Mouse (Mus musculus) MN1 (cell line): Measurements from ENCODE around the gene Ldha.
"Not testable (repeated sequence)": the region's sequence is repeated elsewhere in the genome, so short reads cannot be mapped to it uniquely, and the experiment has no call there.

ENCODE experiments used
- DNase-seq: peaks from one replicate; pipeline ENCODE4 v3.0.0-alpha.2; 2016; ENCODE audit warnings: low spot score

The Ldha gene

DNA sequence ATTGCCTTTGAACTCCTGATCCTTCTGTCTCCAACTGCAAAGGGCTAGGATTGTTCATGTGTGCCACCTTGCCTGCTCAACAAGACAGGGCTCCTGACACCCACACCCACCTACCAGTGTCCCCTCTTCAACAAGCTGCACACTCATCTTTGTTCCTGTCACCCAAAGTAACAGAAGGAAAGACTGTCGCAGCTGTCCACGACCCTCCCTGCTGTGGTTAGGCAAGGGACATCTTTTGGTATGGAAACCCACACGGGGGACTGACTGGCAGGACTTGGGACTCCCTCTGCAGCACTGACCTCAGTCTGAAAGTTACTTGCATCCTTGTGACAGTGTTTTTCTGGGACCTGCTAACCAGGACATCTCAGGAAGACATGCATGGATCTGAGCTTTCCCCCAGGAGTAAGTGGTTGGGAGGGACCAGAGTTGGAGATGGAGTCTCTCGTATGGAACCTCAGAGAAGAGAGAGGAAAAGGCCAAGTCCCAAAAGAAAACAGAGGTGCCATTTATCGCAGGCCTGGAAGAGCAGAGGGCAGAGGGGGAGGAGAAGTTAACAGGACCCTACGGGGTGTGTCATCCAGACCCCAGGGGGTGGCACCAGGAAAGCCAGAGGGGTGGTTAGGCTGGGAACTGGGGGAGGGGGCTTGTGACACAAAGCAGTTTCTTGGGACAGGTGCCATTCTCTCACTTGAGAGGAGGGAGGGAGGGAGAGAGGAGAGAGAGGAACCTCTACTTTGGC lies at the start of gene Ldha:
Gene Ldha (plus strand): TSS at position 689 of the 739 bp plus-strand sequence.
- DNase-seq: no peak

- no peak for DNase-seq
Observed at GRCm38 (mm10) chr7:46793871-46794270, 47.4 kb upstream of the Ldha start.

DNA sequence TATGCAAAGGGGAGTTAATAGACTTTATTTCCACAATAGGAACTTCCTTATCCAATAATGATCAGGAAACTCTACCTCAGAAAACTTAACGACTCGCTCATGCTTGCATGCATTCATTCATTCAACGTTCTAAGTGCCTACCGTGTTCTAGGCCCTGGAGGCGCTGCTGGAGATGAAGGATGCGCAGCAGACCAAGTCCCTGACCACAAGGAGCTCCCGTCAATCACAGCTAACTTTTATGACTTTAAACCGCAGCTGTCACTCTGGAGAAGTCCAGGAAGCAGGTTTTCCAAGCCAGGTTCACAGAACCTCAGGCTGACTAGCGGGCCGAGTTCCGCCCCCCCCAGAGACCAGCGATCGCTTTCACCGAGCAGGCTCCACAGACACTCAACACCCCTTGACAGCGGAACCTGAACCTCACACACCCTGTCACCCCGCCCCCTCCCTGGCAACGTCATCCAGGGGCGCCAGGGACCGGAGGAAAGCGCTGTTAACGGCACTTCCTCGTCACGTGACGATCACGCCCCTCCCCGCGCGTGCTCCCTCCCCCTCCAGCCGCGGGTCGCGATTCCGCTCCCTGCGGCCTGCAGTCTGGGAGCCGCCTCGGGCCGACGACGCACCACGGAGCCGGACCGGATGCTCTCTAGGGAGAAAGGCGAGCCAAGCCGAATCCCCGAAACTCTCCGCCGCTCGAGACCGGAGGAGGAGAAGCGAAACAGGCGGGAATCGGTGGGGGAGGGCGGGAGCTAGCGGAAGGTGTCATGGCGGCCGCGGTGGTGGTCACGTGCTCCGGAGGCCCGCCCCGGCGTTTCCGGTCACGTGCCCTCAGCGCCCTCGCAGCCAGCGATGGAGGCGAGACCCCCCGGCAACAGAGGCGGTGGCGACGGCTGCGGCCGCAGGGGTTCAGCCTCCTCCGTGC lies 45.7 kb upstream of the Ldha start, which contains the start of the genes Hps5 and Gtf2h1:
Gene Hps5 (minus strand): TSS at position 778 of the 919 bp plus-strand sequence.
Gene Gtf2h1 (plus strand): TSS at position 817 of the 919 bp plus-strand sequence.
- DNase-seq: peak; percentile 94

GRCm38 (mm10) chr7:46796206-46796679 lies 45.0 kb upstream of the Ldha start:
- DNase-seq: no peak

- DNase-seq: no peak
Observed at GRCm38 (mm10) chr7:46796779-46797178, 44.5 kb upstream of the Ldha start.

GRCm38 (mm10) chr7:46810325-46810724 lies 30.9 kb upstream of the Ldha start:
- no peak for DNase-seq

- DNase-seq: no peak
Observed at GRCm38 (mm10) chr7:46814012-46814411, 27.3 kb upstream of the Ldha start.

DNA sequence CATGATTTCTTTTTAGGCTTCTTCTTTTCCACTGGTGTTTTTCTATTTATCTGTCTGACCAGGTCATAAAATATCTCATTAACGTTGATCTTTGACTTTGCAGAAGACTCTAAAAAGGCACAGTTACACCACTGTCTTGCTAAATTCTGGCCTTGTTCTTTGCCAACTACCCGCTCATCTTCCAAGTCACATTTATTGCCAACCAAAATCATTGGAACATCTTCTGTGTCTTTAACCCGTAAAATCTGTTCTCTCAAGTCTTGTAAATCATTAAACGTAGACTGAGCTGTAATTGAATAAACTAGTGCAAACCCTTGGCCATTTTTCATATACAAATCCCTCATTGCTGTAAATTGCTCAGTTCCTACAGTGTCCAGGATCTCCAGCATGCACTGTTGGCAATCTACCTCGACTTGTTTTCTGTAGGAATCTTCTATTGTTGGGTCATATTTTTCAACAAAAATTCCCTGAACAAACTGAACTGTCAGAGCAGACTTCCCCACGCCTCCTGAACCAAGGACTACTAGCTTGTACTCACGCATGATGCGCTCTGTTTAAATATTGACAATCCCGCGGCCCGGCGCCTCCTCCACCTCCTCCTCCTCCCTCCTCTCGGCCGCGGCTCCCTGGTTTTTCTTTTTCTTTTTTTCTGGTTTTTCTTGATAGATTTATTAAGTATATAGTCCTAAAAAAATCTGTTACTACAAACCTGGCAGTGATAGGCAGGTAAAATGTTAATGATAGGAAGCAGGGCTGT lies 20.2 kb upstream of the Ldha start:
- not testable (repeated sequence) for DNase-seq

DNA sequence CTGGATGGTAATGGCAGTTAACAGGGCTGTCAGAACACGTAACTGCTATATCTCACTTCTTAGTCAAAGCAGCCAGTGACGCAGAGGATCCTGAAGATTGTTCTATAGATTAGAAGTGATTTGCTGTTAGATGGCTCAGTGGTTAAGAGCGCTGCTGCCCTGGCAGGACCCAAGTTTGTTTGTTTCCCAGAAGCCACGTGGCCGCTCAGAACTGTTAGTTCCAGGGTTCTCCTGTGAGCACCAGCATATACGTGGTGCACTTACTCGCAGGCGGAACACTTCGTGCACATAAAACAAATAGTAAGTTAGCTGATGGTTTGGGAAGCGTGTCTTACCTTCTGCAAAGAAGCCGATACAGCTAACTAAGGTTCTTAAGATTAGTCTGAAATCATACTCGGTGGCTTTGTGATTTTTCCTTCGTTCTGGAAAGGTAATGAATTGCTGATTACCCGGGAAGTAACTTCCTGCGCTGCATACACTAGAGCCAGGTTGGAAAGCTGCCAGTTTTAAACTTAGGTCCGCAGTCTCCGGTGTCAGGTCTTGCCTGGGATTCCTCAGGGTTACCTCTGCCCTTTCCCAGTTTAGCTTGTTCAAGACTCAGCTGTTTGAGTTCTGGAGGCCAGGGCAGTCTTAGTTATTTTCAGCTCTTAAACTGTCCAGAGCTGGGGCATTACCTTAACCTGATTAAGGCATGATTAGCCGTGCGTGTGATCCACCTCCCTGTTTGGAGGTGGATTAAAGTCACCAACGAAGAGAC lies 14.1 kb upstream of the Ldha start:
- DNase-seq: no peak

DNA sequence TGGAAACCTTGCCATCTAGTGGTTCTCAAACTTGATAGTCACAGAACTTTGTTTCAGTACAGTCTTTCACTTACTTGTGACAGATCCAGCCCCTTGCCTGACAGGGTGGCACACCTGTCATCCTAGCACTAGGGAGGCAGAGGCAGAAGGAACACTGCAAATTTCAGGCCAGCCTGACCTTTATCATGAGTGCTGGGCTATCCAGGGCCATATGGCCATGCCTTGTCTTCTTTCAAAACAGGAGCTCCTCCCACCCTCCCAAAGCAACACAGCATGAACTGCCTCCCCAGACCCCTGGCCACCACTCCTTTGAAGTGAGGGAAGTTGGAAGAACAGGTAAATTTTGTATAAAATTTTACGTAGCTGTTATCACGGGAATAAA lies 13.5 kb upstream of the Ldha start:
- no peak for DNase-seq

GRCm38 (mm10) chr7:46829911-46830310 lies 11.4 kb upstream of the Ldha start:
- no peak for DNase-seq

- DNase-seq: no peak
Observed at GRCm38 (mm10) chr7:46830799-46831590, 10.3 kb upstream of the Ldha start.

- no peak for DNase-seq
Observed at GRCm38 (mm10) chr7:46831693-46832092, 9.6 kb upstream of the Ldha start.

GRCm38 (mm10) chr7:46832112-46832810 lies 9.0 kb upstream of the Ldha start:
- not testable (repeated sequence) for DNase-seq

DNA sequence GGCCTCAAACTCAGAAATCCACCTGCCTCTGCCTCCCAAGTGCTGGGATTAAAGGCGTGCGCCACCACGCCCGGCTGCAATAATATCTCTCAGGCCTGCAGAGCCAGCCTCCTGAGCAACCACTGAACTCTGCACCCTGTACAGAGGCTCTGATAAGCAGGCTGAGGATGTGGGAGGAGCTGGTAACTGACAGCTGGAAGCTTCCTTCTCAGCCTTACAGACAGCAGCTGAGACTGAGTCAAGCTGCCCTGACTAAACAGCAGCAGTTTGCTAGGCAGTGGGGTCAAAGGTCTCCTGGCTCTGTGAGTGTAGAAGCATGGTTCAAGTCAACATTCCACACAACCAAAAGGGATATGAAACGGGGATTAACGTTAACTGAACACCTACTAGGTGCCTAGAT lies 8.0 kb upstream of the Ldha start:
- DNase-seq: no peak

DNA sequence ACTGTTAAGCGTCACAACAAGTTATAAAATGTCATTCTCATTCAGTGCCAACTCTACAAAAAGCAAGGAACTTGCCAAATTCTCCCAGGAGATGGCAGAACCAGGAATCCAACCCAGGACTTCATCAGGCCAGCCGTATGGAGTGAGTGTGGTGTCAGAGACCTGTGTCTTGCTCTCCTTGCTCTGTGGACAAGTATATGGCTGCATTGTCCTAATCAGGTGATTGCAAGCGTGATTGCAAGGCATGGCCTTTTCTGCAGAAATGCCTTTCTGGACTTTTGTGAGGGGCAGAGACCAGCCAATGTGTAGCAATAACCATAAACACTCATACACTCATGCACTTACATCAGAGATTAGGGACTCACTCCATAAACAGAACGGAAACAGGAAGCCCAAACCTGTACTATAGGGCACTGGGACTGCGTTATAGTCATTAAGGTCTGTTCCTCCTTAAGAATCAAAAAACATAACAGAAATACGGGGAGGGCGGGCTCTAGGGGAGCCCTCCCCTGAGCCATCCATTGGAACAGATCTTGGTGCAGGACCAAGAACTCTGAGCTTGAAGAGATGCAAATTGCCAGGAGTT lies 7.5 kb upstream of the Ldha start:
- DNase-seq: no peak

- peak; percentile 59 for DNase-seq
Observed at GRCm38 (mm10) chr7:46834994-46835610, 6.2 kb upstream of the Ldha start.

GRCm38 (mm10) chr7:46836357-46836756 lies 4.9 kb upstream of the Ldha start:
- no peak for DNase-seq

GRCm38 (mm10) chr7:46837073-46837472 lies 4.2 kb upstream of the Ldha start:
- DNase-seq: no peak
